ENCODE assay signal across 7 mouse cellular contexts in genomic region chr2:163472466-163472851, GRCm38 (mm10). TPM values are rescaled to one million over a fixed set of nuclear protein-coding genes. Genes with fewer than 3 reads are reported as not detected.
DNase-seq lines count a peak whose midpoint lies in the region; ATAC-seq lines count a peak whose summit lies in the region.

Gene Fitm2 (minus strand): TSS chr2:163472629.

- peak; percentile 95 to 96 for DNase-seq in adrenal gland, adult 18-20 months (ENCODE audit: low spot score in 2 of 2)
- DNase-seq in embryo, embryonic 11 days: peak; percentile 95
- peak; percentile 90 to 95 for DNase-seq in gastrocnemius, postnatal 36 days
- DNase-seq in left cerebral cortex, postnatal 25 days (ENCODE audit: low spot score in 2 of 2): peak; percentile 98
- DNase-seq in midbrain, embryonic 10.5 days (ENCODE audit: low spot score): peak; percentile 95
- DNase-seq in right cerebral cortex, postnatal 4 days: peak; percentile 97

- H3K27me3 ChIP-seq in intestine, embryonic 15.5 days (replicated peaks): no peaks in the 10 kb centered on the region
- H3K27me3 ChIP-seq in midbrain, embryonic 10.5 days (ENCODE audit: low read depth, poor library complexity, severe bottlenecking): no peaks in the 10 kb centered on the region

- peak within 1 kb of the TSS; percentile 66 for H3K27ac ChIP-seq in intestine, embryonic 15.5 days
- H3K27ac ChIP-seq in midbrain, embryonic 10.5 days (replicated peaks): peak within 1 kb of the TSS; percentile 91

- H3K9me3 ChIP-seq in intestine, embryonic 15.5 days: no peaks in the 10 kb centered on the region
- no peaks in the 10 kb centered on the region for H3K9me3 ChIP-seq in midbrain, embryonic 10.5 days (replicated peaks)

- ATAC-seq in intestine, embryonic 15.5 days: peak; percentile 97

- WGBS in intestine, embryonic 15.5 days: under 1% methylated on average over 30 of the region's 30 CpGs
- WGBS in midbrain, embryonic 10.5 days: under 1% methylated on average over 29 of the region's 30 CpGs

- H3K4me3 ChIP-seq in intestine, embryonic 15.5 days (replicated peaks): peak within 1 kb of the TSS; percentile 94
- peak within 1 kb of the TSS; percentile 77 for H3K4me3 ChIP-seq in midbrain, embryonic 10.5 days

- intact Hi-C loops in gastrocnemius, postnatal 36 days (cut with DNase I): loop anchor here (2.0 to 5.0 kb wide), 2 partner anchors 20 to 50 kb away; partner anchors contain the start of gene Oser1
- intact Hi-C loops in left cerebral cortex, postnatal 25 days (cut with DNase I): loop anchor here (1.0 kb wide), 1 partner anchor 52 kb away; no protein-coding TSS in a partner anchor

- peak within 1 kb of the TSS; percentile 81 for H3K4me2 ChIP-seq in intestine, embryonic 15.5 days (replicated peaks)

- peaks cover 13% of the 10 kb centered on the region for H3K36me3 ChIP-seq in intestine, embryonic 15.5 days
- peaks cover 24% of the 10 kb centered on the region for H3K36me3 ChIP-seq in midbrain, embryonic 10.5 days

- peaks cover 7% of the 10 kb centered on the region for H3K4me1 ChIP-seq in intestine, embryonic 15.5 days (replicated peaks)
- H3K4me1 ChIP-seq in midbrain, embryonic 10.5 days: peaks cover 10% of the 10 kb centered on the region

- peak within 1 kb of the TSS; percentile 88 for H3K9ac ChIP-seq in intestine, embryonic 15.5 days

RNA-seq across cellular contexts. Expression of gene Fitm2, which starts in this region (rescaled TPM):
- total RNA-seq in adrenal gland, adult 18-20 months (2021): 100 to 1,000 TPM; 108 to 114 TPM
- total RNA-seq in gastrocnemius, postnatal 36 days (2021): 10 to 100 TPM; 70.2 to 84.3 TPM
- 10.4 and 10.8 TPM in 2 replicates for polyA plus RNA-seq in intestine, embryonic 15.5 days (2015; fragmentation: Nextera tagmentation; extraction: Ambion mirVana)
- 10 to 100 TPM; 19.3 to 20.3 TPM for total RNA-seq in left cerebral cortex, postnatal 25 days (2021)
- 9.8 and 11.2 TPM in 2 replicates for polyA plus RNA-seq in midbrain, embryonic 10.5 days (2016; fragmentation: Nextera tagmentation; extraction: Ambion mirVana)

Comparison
In these comparisons a context has a peak if more than half of its experiments do, and no peak if none do; other contexts are left out.
1. Peak in every context shown above with its lines: DNase-seq, ATAC-seq, H3K4me3 ChIP-seq and H3K27ac ChIP-seq.